Mouse (Mus musculus) adrenal gland, postnatal 36 days (tissue): ENCODE measurements around the gene Sgsh. TPM values are rescaled to one million over a fixed set of nuclear protein-coding genes. Genes with fewer than 3 reads are reported as not detected.

ENCODE experiments used
- DNase-seq, 2 experiments: peaks; one replicate each; pipeline ENCODE4 v3.0.0; 2021; ENCODE audit warnings: mixed read lengths in 1 of 2
- microRNA-seq: library from miRNA; unstranded; fragments of <30 nt; microRNA quantifications from one replicate; pipeline ENCODE4 v1.2.0, GENCODE M21; 2021
- total RNA-seq, 2 experiments: library from RNA; stranded (reverse); gene quantifications; 2 replicates each; pipeline ENCODE4 v1.2.3; 2021

Sgsh gene
- total RNA-seq, 2 experiments from 2014 or later = 14.7 to 24.9 TPM

DNA sequence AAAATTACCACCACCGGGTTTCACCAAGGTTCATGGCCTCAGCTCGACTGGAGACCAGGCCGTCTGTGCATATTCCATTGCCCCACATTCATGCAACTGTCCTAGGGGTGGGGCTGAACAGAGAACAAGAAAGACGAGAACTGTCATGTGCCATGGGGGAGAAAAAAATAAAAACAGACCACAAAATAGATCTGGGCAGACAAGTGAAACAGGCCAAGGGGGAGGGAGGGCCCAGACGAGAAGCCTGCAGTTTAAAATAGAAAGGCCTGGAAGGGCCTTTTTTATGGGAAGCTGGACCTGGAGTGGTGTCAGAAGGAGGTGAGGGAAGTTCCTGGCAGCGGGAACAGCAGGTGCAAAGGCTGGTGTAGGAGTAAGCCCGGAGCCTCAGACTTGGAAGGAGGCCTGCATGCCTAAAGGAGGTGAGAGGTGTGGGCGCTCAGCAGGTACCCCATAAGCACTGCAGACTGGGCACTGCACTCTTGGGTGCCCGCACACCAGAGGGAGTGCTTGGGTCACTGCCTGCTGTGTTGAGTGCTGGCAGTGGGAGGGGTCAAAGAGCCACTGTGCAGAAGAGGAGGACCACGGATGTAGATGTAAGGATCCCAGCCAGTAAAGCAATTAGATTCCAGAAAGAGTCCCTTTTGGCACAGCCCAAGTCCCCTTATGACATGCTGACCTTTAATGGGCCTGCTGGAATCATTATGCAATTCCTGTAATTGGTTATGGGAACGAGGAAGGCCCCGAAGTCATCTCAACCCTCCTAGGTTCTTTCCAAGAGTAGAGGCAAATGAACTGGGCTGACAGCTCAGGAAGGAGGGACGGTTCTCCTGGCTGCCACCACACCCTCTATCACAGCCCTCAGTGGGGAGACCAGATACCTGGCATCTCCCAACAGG lies 48.3 kb downstream of the Sgsh start:
- no peak for DNase-seq

DNA sequence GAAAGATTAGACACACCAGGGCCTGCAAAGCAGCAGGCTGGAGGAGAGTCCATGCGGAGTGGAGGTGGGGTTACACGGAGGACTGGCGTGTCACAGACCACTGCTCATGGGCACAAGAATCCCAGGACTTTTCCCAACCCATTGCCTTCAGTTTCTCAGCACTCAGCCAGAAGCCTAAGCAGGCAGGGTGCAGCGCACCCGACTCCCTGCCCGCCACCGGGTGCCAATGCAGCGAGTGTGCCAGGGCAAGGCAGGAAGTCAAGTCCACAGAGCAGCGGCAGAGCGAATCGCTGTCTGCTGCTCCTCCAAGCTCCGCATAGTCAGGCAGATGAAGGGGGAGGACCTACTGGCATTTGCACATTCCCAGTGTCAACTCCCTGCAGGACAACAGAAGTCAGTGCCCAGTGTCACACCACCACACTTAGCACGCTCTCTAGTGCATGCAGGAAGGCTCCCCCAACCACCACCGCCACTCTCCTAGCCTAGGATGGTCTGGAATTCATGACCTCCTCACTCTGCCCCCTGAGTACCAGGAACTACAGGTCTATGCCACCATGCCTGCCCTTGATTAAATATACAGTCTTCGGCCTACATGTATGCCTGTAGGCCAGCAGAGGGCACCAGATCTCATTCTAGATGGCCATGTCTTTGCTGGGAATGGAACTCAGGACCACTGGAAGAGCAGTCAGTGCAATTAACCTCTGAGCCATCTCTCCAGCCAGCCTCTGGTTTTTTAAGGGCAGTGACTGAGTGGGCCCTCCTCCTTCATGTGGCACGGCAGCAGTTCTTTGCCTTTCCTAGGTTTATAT lies 50.2 kb downstream of the Sgsh start:
- peak; percentile 45 to 69 for DNase-seq

DNA sequence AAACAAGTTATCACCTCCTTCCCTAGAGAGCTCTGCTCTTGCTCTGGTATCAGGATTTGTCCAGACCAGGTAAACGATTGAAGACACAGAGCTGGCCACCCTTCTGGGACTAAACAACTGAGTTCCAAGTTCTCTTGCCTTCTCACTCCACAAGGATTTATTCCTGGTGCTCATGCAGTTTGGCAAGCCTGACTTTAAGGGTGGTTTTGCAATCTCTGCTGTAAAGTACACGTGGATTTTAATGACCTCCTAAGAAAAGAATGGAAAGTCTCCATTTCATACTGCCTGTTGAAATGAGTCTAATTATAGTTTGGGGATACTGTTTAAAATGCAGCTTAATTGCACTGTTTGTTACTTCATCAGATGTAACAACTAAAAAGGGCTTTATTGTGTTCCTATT lies 54.4 kb downstream of the Sgsh start:
- DNase-seq = no peak

DNA sequence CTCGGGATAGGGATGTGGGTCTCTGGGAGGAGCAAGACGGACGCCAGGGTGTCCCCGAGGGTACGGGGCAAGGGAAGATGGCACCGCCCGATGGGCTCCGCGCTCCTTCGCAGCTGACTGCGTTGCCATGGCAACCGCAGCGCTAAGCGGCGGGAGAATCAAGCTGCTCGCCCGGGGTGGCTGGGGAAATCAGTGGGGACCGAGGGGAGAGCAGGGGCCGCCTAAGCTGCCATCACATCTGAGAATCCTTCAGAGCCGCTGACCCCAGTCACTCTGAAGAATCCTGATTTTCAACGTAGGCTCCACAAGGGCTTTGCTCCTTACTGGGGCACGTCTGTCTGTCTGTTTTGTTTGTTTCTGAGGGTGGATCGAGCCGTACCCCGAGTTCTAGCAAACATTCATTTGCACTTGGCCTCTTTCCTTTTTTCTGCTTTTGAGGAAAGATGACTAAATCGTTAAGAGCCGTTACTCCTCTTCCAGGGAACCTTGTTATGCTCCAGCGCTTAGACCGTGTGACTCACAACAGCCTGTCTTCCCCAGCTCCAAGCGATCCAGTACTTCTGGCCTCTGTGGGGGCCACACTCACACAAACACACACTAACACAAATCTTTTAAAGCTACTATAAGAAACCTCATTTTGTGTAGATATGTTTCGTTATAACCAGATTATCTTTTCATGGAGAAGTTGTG lies 54.9 kb downstream of the Sgsh start:
- DNase-seq = peak; percentile 24 to 33

DNA sequence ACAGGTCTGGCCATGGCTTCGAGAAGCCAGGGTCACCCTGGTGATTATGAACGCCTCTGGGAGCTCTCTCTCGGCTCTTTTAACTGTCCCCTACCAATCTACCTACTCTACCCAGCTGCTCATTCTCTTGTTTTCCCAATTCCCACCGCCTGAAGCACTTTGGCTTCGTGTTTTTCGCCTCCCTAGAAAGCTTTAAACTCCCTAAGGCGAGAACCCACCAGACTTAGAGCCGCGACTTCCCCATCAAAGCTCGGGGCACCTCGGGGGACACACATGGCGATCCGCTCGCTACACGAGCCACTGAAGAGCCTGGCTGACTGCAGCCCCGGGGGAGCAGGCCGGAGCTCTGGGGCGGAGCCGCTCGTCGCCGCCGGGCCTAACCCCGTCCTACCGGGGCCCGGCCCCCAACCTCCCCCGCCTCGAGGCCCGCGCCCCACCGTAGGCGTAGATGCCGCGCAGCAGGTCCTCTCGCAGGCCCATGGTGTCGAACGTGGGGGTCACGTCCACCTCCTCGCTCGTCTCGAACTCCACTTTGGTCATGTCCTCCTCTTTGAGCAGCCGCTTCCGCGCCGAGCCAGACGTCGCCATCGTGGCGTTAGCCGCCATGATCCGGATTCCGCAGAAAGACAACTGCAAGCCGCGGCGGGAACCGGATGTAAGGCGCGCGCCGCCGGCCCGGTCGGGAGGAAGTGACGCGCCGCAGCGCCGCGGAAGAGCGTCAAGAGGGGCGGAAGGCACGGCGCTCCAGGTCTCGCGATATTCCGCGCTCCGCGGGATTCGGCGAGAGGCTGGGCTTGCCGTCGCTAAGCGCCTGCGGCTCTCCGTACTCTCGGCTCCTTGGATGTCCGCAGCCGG lies 55.7 kb downstream of the Sgsh start, which contains the start of gene Eif4a3:
Gene Eif4a3, minus strand, starts transcription at position 699 of the 855 bp plus-strand sequence.
- peak; percentile 97 to 99 for DNase-seq

DNA sequence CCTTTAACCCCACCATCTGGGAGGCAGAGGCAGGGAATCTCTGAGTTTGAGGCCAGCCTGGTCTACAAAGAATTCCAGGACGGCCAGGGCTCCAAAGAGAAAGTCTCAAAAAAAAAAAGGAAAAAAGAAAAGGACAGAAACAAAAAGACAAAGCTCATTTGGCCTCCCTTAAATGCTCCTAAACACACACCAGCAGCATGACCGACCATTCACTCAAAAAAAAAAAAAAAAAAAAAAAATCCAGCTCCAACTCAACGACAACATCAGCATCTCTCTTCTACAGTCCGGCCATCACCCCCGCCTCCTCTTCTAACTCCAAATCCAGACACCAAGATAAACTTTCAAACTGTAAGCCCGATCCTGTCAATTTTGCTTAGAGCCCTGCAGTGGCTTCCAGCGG lies 56.4 kb downstream of the Sgsh start:
- no peak for DNase-seq

DNA sequence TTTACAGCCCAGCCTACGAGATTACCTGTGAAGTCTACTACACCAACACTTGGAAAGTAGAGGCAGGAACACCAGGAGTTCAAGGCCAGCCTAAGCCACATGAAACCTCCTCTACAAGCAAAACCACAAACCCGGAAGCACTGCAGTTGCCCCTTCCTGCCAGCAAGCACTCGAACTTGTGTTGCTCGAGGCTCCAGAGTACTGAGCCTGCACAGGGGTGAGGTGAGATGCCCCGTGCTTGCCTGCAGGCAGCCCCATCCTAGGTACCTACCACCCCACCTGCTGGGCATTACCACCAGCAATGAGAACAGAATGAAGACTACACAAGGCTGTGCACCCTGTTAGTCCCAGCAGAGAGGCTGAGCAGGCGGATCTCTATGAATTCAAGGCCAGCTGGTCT lies 57.3 kb downstream of the Sgsh start:
- no peak for DNase-seq

Small RNA genes within 50 kb of the gene (microRNA-seq; reads per million reads assigned to microRNA genes)
- 1.00 reads per million for gene Mir1932

Other genes with a start within 250 kb of the Sgsh start
- 10 to 100 TPM; 14.3 to 15.9 TPM for gene Tbc1d16, start 127.0 kb downstream of the Sgsh start, total RNA-seq
- gene Ccdc40, start 127.0 kb downstream of the Sgsh start, total RNA-seq = under 1 TPM; 0.40 to 0.66 TPM
- 100 to 1,000 TPM in 1 of 2 experiments, 10 to 100 TPM in 1; 95.1 to 103 TPM for gene Gaa, start 87.6 kb downstream of the Sgsh start, total RNA-seq
- 100 to 1,000 TPM; 136 to 138 TPM for gene Eif4a3, start 55.4 kb downstream of the Sgsh start, total RNA-seq
- gene Card14, start 47.8 kb downstream of the Sgsh start, total RNA-seq = under 1 TPM; 0.17 to 0.33 TPM
- gene Slc26a11, start within 50 bp of the Sgsh start, total RNA-seq = 1 to 10 TPM; 6.5 to 8.4 TPM
- gene Rnf213, start 37.6 kb upstream of the Sgsh start, total RNA-seq = 10 to 100 TPM; 37.3 to 40.3 TPM
- 10 to 100 TPM; 16.6 to 17.3 TPM for gene Endov, start 135.8 kb upstream of the Sgsh start, total RNA-seq
- 1 to 10 TPM; 2.1 to 8.3 TPM for gene Nptx1, start 192.2 kb upstream of the Sgsh start, total RNA-seq
- 10 to 100 TPM; 50.0 to 51.9 TPM for gene Rptor, start 247.4 kb upstream of the Sgsh start, total RNA-seq